Mouse (Mus musculus): ENCODE data around the gene Pate4. TPM values are rescaled to one million over a fixed set of nuclear protein-coding genes. Genes with fewer than 3 reads are reported as not detected.
"Not testable (repeated sequence)": the region's sequence is repeated elsewhere in the genome, so short reads cannot be mapped to it uniquely, and the experiment has no call there.

Gene Pate4
- not detected in 2 replicates for polyA plus RNA-seq (2015; fragmentation: Nextera tagmentation; extraction: Ambion mirVana)

GRCm38 (mm10) chr9:35611841-35612240 lies at the start of gene Pate4:
Pate4 (minus strand) TSS chr9:35611941.
- H3K9me3 ChIP-seq, result no peaks in the 10 kb centered on the region
- no peaks in the 10 kb centered on the region for H3K4me1 ChIP-seq (replicated peaks)
- no peaks in the 10 kb centered on the region for H3K27me3 ChIP-seq
- no peak within 1 kb of the TSS for H3K9ac ChIP-seq
- no peaks in the 10 kb centered on the region for H3K36me3 ChIP-seq
- ATAC-seq (ENCODE audit: low FRiP score, low read depth), result no peak
- H3K4me3 ChIP-seq, result no peak within 1 kb of the TSS
- WGBS, result 81% methylated on average over 1 of the region's 1 CpGs
- H3K4me2 ChIP-seq, result no peak within 1 kb of the TSS
- H3K27ac ChIP-seq (replicated peaks), result no peak within 1 kb of the TSS

- H3K9me3 ChIP-seq, result no peaks in the 10 kb centered on the region
- no peak within 1 kb of the TSS for H3K9ac ChIP-seq
- H3K4me2 ChIP-seq, result no peak within 1 kb of the TSS
- WGBS, result 90% methylated on average over 1 of the region's 1 CpGs
- ATAC-seq (ENCODE audit: low FRiP score, low read depth), result no peak
- no peak within 1 kb of the TSS for H3K4me3 ChIP-seq
- no peaks in the 10 kb centered on the region for H3K27me3 ChIP-seq
- H3K27ac ChIP-seq (replicated peaks), result no peak within 1 kb of the TSS
- H3K4me1 ChIP-seq (replicated peaks), result no peaks in the 10 kb centered on the region
- H3K36me3 ChIP-seq, result no peaks in the 10 kb centered on the region
These were observed 36.4 kb upstream of the Pate4 start, which contains the start of gene Pate3 for GRCm38 (mm10) chr9:35648102-35648501. Pate3 (minus strand) TSS chr9:35648202.

- WGBS, result 100% methylated on average over 1 of the region's 1 CpGs
- H3K27ac ChIP-seq (replicated peaks), result no peak overlapping the region
- no peak overlapping the region for H3K4me3 ChIP-seq
- H3K9ac ChIP-seq, result no peak overlapping the region
- no peak overlapping the region for H3K4me2 ChIP-seq
- H3K27me3 ChIP-seq, result no peaks in the 10 kb centered on the region
- no peaks in the 10 kb centered on the region for H3K36me3 ChIP-seq
- no peak for ATAC-seq (ENCODE audit: low FRiP score, low read depth)
- H3K4me1 ChIP-seq (replicated peaks), result no peaks in the 10 kb centered on the region
- H3K9me3 ChIP-seq, result no peaks in the 10 kb centered on the region
These were observed 21.2 kb upstream of the Pate4 start for GRCm38 (mm10) chr9:35632981-35633380.

GRCm38 (mm10) chr9:35616784-35617183 lies 5.0 kb upstream of the Pate4 start:
- 76% methylated on average over 2 of the region's 2 CpGs for WGBS
- H3K36me3 ChIP-seq; H3K27ac ChIP-seq (replicated peaks); H3K4me2 ChIP-seq; H3K4me1 ChIP-seq (replicated peaks); H3K9ac ChIP-seq; ATAC-seq (ENCODE audit: low FRiP score, low read depth); H3K27me3 ChIP-seq; H3K9me3 ChIP-seq; H3K4me3 ChIP-seq: not testable (repeated sequence)

GRCm38 (mm10) chr9:35614005-35614404 lies 2.3 kb upstream of the Pate4 start:
- Histone ChIP-seq H3K9ac (no peak overlapping the region), H3K36me3 (no peaks in the 10 kb centered on the region), H3K4me2 (no peak overlapping the region), H3K27ac (replicated peaks) (no peak overlapping the region), H3K4me1 (replicated peaks) (no peaks in the 10 kb centered on the region), H3K4me3 (no peak overlapping the region), H3K27me3 (no peaks in the 10 kb centered on the region), H3K9me3 (no peaks in the 10 kb centered on the region)
- no peak for ATAC-seq (ENCODE audit: low FRiP score, low read depth)
- 34% methylated on average over 2 of the region's 2 CpGs for WGBS

GRCm38 (mm10) chr9:35607647-35608405 lies 3.9 kb downstream of the Pate4 start:
- no peaks in the 10 kb centered on the region for H3K9me3 ChIP-seq
- no peak overlapping the region for H3K9ac ChIP-seq
- H3K4me1 ChIP-seq (replicated peaks), result no peaks in the 10 kb centered on the region
- no peak overlapping the region for H3K27ac ChIP-seq (replicated peaks)
- no peak for ATAC-seq (ENCODE audit: low FRiP score, low read depth)
- H3K4me2 ChIP-seq, result no peak overlapping the region
- 66% methylated on average over 8 of the region's 8 CpGs for WGBS
- H3K36me3 ChIP-seq, result no peaks in the 10 kb centered on the region
- no peak overlapping the region for H3K4me3 ChIP-seq
- no peaks in the 10 kb centered on the region for H3K27me3 ChIP-seq

GRCm38 (mm10) chr9:35592903-35593302 lies 18.8 kb downstream of the Pate4 start:
- 9% methylated on average over 2 of the region's 2 CpGs for WGBS
- Histone ChIP-seq H3K4me1 (replicated peaks) (no peaks in the 10 kb centered on the region), H3K9ac (no peak overlapping the region), H3K36me3 (no peaks in the 10 kb centered on the region), H3K27ac (replicated peaks) (no peak overlapping the region), H3K27me3 (no peaks in the 10 kb centered on the region), H3K9me3 (no peaks in the 10 kb centered on the region), H3K4me2 (no peak overlapping the region), H3K4me3 (no peak overlapping the region)
- no peak for ATAC-seq (ENCODE audit: low FRiP score, low read depth)

GRCm38 (mm10) chr9:35587674-35588073 lies 24.1 kb downstream of the Pate4 start:
- H3K36me3 ChIP-seq, result no peaks in the 10 kb centered on the region
- no peak overlapping the region for H3K4me2 ChIP-seq
- WGBS, result 83% methylated on average over 1 of the region's 1 CpGs

GRCm38 (mm10) chr9:35574416-35574815 lies 37.3 kb downstream of the Pate4 start:
- Histone ChIP-seq H3K4me1 (replicated peaks) (peaks cover 5% of the 10 kb centered on the region), H3K4me2 (peak overlapping the region; percentile 72), H3K9me3 (no peaks in the 10 kb centered on the region), H3K9ac (no peak overlapping the region), H3K27me3 (peaks cover 9% of the 10 kb centered on the region), H3K36me3 (no peaks in the 10 kb centered on the region), H3K4me3 (peak overlapping the region; percentile 41), H3K27ac (replicated peaks) (no peak overlapping the region)
- ATAC-seq (ENCODE audit: low FRiP score, low read depth), result no peak
- WGBS, result 5% methylated on average over 32 of the region's 32 CpGs

More at GRCm38 (mm10) chr9:35587674-35588073, 24.1 kb downstream of the Pate4 start:
- no peak for ATAC-seq (ENCODE audit: low FRiP score, low read depth)
- no peaks in the 10 kb centered on the region for H3K9me3 ChIP-seq
- no peaks in the 10 kb centered on the region for H3K4me1 ChIP-seq (replicated peaks)
- H3K27ac ChIP-seq (replicated peaks), result no peak overlapping the region
- no peaks in the 10 kb centered on the region for H3K27me3 ChIP-seq
- H3K4me3 ChIP-seq, result no peak overlapping the region
- H3K9ac ChIP-seq, result no peak overlapping the region

- 8% methylated on average over 5 of the region's 5 CpGs for WGBS
- H3K9ac ChIP-seq, result peak overlapping the region; percentile 71
- H3K4me2 ChIP-seq, result peak overlapping the region; percentile 73
- peak; percentile 19; the same call in 1 of the 2 replicates for ATAC-seq (ENCODE audit: low FRiP score, low read depth)
- H3K4me1 ChIP-seq (replicated peaks), result peaks cover 12% of the 10 kb centered on the region
- H3K36me3 ChIP-seq, result peaks cover 13% of the 10 kb centered on the region
- H3K27ac ChIP-seq (replicated peaks), result peak overlapping the region; percentile 93
- H3K27me3 ChIP-seq, result peaks cover 9% of the 10 kb centered on the region
- H3K4me3 ChIP-seq, result peak overlapping the region; percentile 96
- H3K9me3 ChIP-seq, result no peaks in the 10 kb centered on the region
These were observed 41.1 kb downstream of the Pate4 start for GRCm38 (mm10) chr9:35570663-35571062.

- peak within 1 kb of the TSS; percentile 93 for H3K27ac ChIP-seq (replicated peaks)
- H3K9me3 ChIP-seq, result no peaks in the 10 kb centered on the region
- peak within 1 kb of the TSS; percentile 73 for H3K4me2 ChIP-seq
- peaks cover 6% of the 10 kb centered on the region; the same call in 1 of the 2 replicates for H3K27me3 ChIP-seq
- peak within 1 kb of the TSS; percentile 82 for H3K9ac ChIP-seq
- WGBS, result under 1% methylated on average over 86 of the region's 86 CpGs
- peaks cover 21% of the 10 kb centered on the region for H3K36me3 ChIP-seq
- H3K4me3 ChIP-seq, result peak within 1 kb of the TSS; percentile 96
- H3K4me1 ChIP-seq (replicated peaks), result peaks cover 12% of the 10 kb centered on the region
- ATAC-seq (ENCODE audit: low FRiP score, low read depth), result peak; percentile 98
These were observed 41.9 kb downstream of the Pate4 start, which contains the start of the genes Pate2 and Hyls1 for GRCm38 (mm10) chr9:35569571-35570534. Pate2 (plus strand) TSS chr9:35570284. Hyls1 (minus strand) TSS chr9:35570398.

- no peak for ATAC-seq (ENCODE audit: low FRiP score, low read depth)
- no peak overlapping the region for H3K27ac ChIP-seq (replicated peaks)
- peaks cover 26% of the 10 kb centered on the region for H3K36me3 ChIP-seq
- 84% methylated on average over 3 of the region's 3 CpGs for WGBS
- H3K4me3 ChIP-seq, result no peak overlapping the region
- H3K27me3 ChIP-seq, result no peaks in the 10 kb centered on the region
- H3K9ac ChIP-seq, result no peak overlapping the region
- H3K4me1 ChIP-seq (replicated peaks), result peaks cover 6% of the 10 kb centered on the region
- H3K9me3 ChIP-seq, result no peaks in the 10 kb centered on the region
- no peak overlapping the region for H3K4me2 ChIP-seq
These were observed 43.7 kb downstream of the Pate4 start for GRCm38 (mm10) chr9:35567995-35568394.
